Mouse (Mus musculus) embryo, embryonic 9.5 days (tissue): ENCODE results near the gene Fndc10.
"Not testable (repeated sequence)": the region's sequence is repeated elsewhere in the genome, so short reads cannot be mapped to it uniquely, and the experiment has no call there.

ENCODE experiments used
- DNase-seq: peaks from one replicate; pipeline ENCODE4 v3.0.0-alpha.2; 2017; ENCODE audit errors: extremely low spot score

Fndc10 gene

DNA sequence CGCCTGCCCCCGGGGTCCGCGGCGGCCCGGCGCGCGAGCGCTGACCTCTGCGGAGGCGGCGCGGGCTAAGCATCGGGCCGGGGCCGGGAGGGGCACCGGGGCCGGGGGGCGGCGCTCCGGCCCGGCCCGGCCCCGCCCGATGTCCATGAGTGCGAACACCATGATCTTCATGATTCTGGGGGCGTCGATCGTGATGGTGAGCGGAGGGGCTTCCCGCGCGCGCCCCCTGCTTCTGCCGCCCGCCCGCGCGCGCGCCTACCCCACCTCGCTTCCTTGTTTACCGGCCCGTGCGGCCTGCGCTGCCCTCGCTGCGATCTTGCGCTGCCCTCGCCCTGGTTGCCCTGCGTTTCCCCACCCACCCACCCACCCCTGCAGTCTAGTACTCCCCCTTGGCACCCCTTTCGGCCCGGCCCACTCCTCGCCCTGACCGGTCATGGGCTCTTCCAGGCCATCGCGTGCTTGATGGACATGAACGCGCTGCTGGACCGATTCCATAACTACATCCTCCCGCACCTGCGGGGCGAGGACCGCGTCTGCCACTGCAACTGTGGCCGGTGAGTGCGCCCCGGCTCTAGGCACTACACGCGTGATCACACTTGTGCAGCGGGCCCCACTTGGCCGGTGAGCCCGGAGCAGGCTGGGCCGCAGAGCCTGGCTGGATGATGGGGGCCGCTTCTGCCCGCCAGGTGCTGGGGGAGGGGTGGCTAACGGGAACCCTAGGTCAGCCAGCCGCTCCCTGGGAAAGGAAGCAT is 41.0 kb downstream of the Fndc10 start:
- DNase-seq: peak; percentile 57

DNA sequence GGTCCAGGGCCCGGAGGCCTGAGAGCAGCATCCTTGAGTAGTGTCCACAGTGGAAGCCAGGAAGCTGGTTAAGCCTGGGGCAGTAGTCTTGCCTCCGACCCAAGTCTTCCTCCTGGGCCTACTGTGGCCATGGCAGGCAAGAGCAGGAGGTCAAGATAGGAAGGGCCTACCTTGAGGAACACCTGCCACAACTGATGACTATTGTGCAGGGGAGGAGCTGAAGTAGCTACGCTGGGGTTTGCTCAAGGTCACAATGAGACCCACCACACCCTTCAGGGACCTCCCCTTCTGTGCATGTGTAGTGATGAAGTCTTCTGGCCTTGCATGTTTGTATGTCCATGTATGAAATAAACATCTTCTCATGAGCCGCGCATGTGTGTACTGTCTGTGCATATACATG is 41.6 kb downstream of the Fndc10 start:
- DNase-seq: no peak

DNA sequence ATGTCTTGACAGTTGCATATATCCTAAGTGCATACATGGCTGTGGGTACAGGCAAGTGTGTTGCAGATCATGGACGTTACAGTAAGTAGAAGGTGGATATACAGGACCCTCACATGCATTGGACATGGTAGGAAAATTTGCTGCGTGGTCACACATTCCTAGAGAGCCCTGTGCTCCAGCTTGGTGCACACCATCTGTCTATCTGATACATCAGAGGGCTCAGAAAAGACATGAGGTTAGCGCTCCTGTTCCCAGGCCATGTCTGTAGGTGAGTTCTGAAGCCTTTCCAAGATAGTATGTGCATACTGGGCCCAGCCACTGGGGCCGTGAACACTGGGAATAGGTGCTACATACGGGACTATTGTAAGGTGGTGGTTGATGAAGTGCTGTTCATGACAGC is 42.3 kb downstream of the Fndc10 start:
- no peak for DNase-seq

DNA sequence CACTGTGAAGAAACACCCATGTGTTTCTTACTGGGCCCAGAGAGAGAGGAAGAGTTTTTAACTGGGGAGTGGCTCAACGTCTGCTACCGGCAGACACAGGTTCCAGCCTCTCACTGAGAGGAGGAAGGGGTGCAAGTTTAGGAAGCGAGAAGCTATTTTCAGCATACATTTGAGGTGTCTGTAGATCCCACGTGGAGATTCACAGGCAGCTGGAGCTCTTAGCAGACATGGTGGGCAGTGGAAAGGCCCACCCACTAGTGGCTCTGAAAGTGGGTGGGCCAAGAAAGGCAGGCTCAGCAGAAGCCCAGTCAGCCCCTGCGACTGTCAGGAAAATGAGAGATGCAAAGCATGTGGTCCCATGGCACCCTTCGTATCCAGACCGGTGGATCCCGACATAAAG is 44.1 kb downstream of the Fndc10 start:
- DNase-seq: no peak

- no peak for DNase-seq
These were observed 45.0 kb downstream of the Fndc10 start for GRCm38 (mm10) chr4:155739152-155739551.

GRCm38 (mm10) chr4:155739741-155740636 is 45.8 kb downstream of the Fndc10 start:
- DNase-seq: no peak

- not testable (repeated sequence) for DNase-seq
These were observed 46.5 kb downstream of the Fndc10 start for GRCm38 (mm10) chr4:155740681-155741080.

GRCm38 (mm10) chr4:155742684-155743083 is 48.5 kb downstream of the Fndc10 start:
- no peak for DNase-seq

DNA sequence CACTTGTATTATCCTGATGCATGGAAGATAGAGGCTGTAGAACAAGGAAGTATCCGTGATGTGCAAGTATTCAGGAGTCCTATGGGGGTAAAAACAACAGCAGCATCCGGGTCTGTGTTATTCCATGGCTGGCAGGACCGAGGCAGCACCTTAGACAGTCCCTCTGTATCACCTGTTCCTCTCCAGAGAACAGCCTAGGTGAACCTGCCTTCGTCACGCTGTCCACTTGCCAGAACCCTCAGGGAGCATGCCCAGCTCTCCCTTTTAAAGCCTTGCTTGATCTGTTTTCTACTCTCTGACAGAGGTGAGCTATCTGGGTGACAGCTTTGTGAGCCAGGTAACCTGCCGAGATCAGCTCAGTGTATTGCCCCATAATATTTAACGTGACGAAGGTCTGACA is 50.3 kb downstream of the Fndc10 start:
- no peak for DNase-seq

- no peak for DNase-seq
These were observed 51.0 kb downstream of the Fndc10 start for GRCm38 (mm10) chr4:155745136-155745535.
